Mouse (Mus musculus) heart, embryonic 13.5 days (tissue): ENCODE data around the gene Fstl4. TPM values are rescaled to one million over a fixed set of nuclear protein-coding genes. Genes with fewer than 3 reads are reported as not detected.

Experiments
- ATAC-seq: fragments of 200-750 bp; cut with Nextera tagmentation; 2 replicates; pipeline ENCODE4 v1.8.0; 2017; ENCODE audit warnings: moderate TSS enrichment; ENCODE audit not compliant: insufficient number of reproducible peaks, low FRiP score, low TSS enrichment; ENCODE audit errors: extremely low read depth
- H3K27ac ChIP-seq: fragments of 300-500 bp; sonication (generic); replicated peaks from 2 replicates; pipeline ENCODE4 v1.5.1; 2015; ENCODE audit warnings: moderate library complexity, mild to moderate bottlenecking, inconsistent platforms
- H3K27me3 ChIP-seq: fragments of 300-500 bp; sonication (generic); replicated peaks from 2 replicates; pipeline ENCODE4 v1.6.1; 2015; ENCODE audit warnings: mild to moderate bottlenecking, inconsistent platforms
- H3K36me3 ChIP-seq: fragments of 300-500 bp; sonication (generic); 2 replicates; pipeline ENCODE4 v1.6.1; 2015; ENCODE audit warnings: mild to moderate bottlenecking, inconsistent platforms
- H3K4me1 ChIP-seq: fragments of 300-500 bp; sonication (generic); 2 replicates; pipeline ENCODE4 v1.6.1; 2015; ENCODE audit warnings: inconsistent platforms
- H3K4me2 ChIP-seq: fragments of 300-500 bp; sonication (generic); 2 replicates; pipeline ENCODE4 v1.6.1; 2015; ENCODE audit warnings: inconsistent platforms, mild to moderate bottlenecking, moderate library complexity
- H3K4me3 ChIP-seq: fragments of 300-500 bp; sonication (generic); 2 replicates; pipeline ENCODE4 v1.5.1; 2015; ENCODE audit warnings: moderate library complexity, mild to moderate bottlenecking, inconsistent platforms
- H3K9ac ChIP-seq: fragments of 300-500 bp; sonication (generic); 2 replicates; pipeline ENCODE4 v1.6.1; 2015; ENCODE audit warnings: inconsistent platforms, mild to moderate bottlenecking, moderate library complexity
- H3K9me3 ChIP-seq: fragments of 300-500 bp; sonication (generic); 2 replicates; pipeline ENCODE4 v1.6.1; 2016; ENCODE audit warnings: inconsistent platforms
- WGBS: fragments of 180-500 bp; shearing (Covaris S2); methylation state at CpG from one replicate; pipeline ENCODE4 v1.1.7; 2015; ENCODE audit warnings: mixed read lengths; 5-methylcytosine and 5-hydroxymethylcytosine counted together
- polyA plus RNA-seq: library from polyadenylated mRNA; unstranded; fragments of >200 nt; fragmentation: Nextera tagmentation; extraction: Ambion mirVana; gene quantifications from 2 replicates; pipeline ENCODE4 v1.2.1, GENCODE M21; 2015

Gene Fstl4
- polyA plus RNA-seq, 1 experiment from 2014 or later = 9.7 TPM

DNA sequence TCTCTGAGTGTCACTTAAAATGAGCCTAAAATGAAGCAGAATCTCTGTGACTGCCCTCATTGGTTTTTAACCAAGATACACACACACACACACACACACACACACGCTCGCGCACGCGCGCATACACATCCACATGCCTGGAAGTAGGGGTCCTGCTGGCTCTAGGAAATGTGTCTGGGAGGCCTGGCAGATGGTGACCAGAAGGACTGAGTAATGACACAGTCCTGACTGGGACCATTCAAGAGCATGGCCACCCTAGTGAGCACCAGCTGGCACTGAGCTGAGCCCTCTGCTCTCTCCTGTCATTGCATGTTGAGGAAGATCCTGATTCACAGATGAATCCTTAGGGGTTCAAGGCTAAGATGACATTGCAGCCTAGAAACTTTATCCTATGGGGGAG, 261.3 kb downstream of the Fstl4 start:
- H3K27me3 ChIP-seq = no peaks in the 10 kb centered on the region
- H3K4me3 ChIP-seq = no peak overlapping the region
- 96% methylated on average over 6 of the region's 6 CpGs for whole genome bisulfite sequencing
- no peak overlapping the region for H3K4me2 ChIP-seq
- peaks cover 9% of the 10 kb centered on the region for H3K4me1 ChIP-seq
- no peak for ATAC-seq
- H3K36me3 ChIP-seq = no peaks in the 10 kb centered on the region
- peaks cover 5% of the 10 kb centered on the region; the same call in 1 of the 2 replicates for H3K9me3 ChIP-seq
- no peak overlapping the region for H3K27ac ChIP-seq
- H3K9ac ChIP-seq = no peak overlapping the region

DNA sequence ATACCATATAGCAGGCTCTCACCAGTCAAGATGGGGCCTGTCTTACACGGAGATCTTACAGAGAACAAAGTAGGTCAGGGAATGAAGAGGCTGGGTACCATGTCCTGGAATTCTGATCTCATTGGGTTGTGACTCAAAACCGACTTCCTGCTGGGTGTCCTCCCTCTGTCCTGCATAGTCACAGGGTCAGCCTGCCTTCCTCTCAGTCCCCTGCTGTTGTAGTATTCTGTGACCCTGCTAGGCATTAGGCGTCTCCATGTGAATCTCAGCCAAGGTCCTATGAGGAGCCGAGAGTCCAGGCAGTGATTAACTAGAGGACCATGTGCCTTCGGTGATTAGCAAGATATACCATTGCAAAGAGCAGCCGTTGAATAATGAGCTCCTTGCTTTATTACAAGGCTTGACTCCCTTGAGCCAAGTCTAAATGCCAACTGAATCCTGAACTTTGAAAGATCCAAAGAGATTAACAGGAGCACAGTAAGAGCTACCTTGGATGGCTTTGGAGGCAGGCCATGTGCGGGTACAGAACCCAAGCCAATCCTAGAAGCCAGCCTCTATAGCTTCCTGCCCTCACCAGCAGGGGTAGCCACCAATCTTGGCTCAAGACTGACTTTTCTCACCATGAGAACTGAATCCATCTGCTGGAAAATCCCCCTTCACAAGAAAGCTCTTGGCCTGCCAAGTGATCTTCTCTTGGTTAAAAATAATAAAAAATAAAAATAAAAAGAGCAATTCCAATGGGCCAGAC, 264.2 kb downstream of the Fstl4 start:
- peaks cover 4% of the 10 kb centered on the region; the same call in 1 of the 2 replicates for H3K27me3 ChIP-seq
- H3K4me1 ChIP-seq = peaks cover 9% of the 10 kb centered on the region
- H3K4me2 ChIP-seq = no peak overlapping the region
- H3K4me3 ChIP-seq = no peak overlapping the region
- no peak for ATAC-seq
- H3K9me3 ChIP-seq = peaks cover 5% of the 10 kb centered on the region; the same call in 1 of the 2 replicates
- H3K27ac ChIP-seq = no peak overlapping the region
- WGBS = 75% methylated on average over 7 of the region's 7 CpGs
- H3K36me3 ChIP-seq = no peaks in the 10 kb centered on the region
- no peak overlapping the region for H3K9ac ChIP-seq

DNA sequence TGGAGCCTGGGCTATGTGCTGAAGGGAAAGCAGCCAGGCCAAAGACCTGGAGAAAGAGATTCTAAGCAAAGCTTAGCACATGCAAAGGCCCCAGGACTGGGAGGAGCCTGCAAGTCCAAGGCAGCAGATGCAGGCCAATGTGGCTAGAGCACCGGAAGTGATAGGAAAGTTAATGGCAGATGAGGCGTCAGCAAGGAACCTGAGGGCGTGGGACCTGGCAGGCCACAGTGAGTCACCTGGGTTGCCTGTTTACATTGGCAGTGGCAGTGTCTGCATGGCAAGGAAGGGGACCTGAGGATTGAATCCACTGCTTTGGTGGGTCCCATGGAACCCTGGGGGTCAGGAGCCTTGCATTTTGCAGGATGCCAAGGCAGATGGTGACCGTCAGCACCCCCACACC, 267.3 kb downstream of the Fstl4 start:
- Histone ChIP-seq H3K9me3 (no peaks in the 10 kb centered on the region), H3K27me3 (peaks cover 4% of the 10 kb centered on the region; the same call in 1 of the 2 replicates), H3K36me3 (no peaks in the 10 kb centered on the region), H3K27ac (no peak overlapping the region), H3K9ac (no peak overlapping the region), H3K4me2 (no peak overlapping the region), H3K4me3 (no peak overlapping the region), H3K4me1 (peaks cover 9% of the 10 kb centered on the region)
- no peak for ATAC-seq
- 87% methylated on average over 4 of the region's 4 CpGs for WGBS

DNA sequence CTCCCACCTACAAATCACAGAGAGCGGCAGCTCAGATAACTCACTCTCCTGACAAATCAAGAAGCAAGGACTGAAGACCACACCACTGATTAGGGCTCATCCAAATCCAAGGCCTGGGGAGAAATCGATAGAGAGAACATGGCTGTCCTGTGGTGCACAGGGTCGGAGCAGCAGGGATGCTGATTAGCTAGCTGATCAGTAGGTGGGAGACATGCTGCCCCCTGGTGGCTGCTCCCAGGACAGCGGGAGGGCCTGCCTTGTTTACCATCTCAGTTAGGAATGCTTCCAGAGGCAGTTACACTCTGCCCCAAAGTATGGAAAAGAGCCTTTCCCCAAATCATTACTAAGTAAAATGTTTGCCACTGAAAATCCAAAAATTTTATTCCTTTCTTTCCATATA, 267.9 kb downstream of the Fstl4 start:
- Histone ChIP-seq H3K4me1 (peaks cover 9% of the 10 kb centered on the region), H3K27ac (no peak overlapping the region), H3K4me3 (no peak overlapping the region), H3K27me3 (peaks cover 4% of the 10 kb centered on the region; the same call in 1 of the 2 replicates), H3K9me3 (no peaks in the 10 kb centered on the region), H3K4me2 (no peak overlapping the region), H3K36me3 (no peaks in the 10 kb centered on the region), H3K9ac (no peak overlapping the region)
- 28% methylated on average over 4 of the region's 4 CpGs for WGBS
- no peak for ATAC-seq

GRCm38 (mm10) chr11:53035414-53035813, 271.0 kb downstream of the Fstl4 start:
- ATAC-seq = no peak
- 81% methylated on average over 7 of the region's 7 CpGs for WGBS

DNA sequence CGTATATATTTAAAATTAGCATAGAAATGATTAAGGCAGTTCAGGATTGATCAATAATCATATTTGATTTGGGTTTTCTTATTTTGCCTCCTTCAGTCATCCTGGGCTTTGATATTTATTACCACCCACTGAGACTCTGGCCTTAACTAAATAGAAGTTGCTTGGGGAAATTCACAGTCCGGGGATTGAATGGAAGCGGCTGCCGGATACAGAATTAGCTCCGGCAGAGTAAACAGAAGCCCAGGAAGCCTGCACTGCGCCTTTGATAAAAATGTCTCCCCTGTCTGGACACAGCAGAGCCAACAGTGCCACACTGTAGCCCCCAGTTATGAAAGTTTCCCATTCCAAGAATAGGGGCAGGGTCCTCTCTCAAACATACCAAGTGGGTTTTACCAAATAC, 282.4 kb downstream of the Fstl4 start:
- ATAC-seq = no peak

More at GRCm38 (mm10) chr11:53035414-53035813, 271.0 kb downstream of the Fstl4 start:
- Histone ChIP-seq H3K4me2 (no peak overlapping the region), H3K27me3 (peaks cover 4% of the 10 kb centered on the region; the same call in 1 of the 2 replicates), H3K36me3 (no peaks in the 10 kb centered on the region), H3K9ac (no peak overlapping the region), H3K9me3 (no peaks in the 10 kb centered on the region), H3K4me1 (peaks cover 2% of the 10 kb centered on the region; the same call in 1 of the 2 replicates), H3K27ac (no peak overlapping the region), H3K4me3 (no peak overlapping the region)

GRCm38 (mm10) chr11:53054151-53054550, 289.7 kb downstream of the Fstl4 start:
- ATAC-seq = no peak
- WGBS = 57% methylated on average over 5 of the region's 5 CpGs
- no peaks in the 10 kb centered on the region for H3K36me3 ChIP-seq
- no peak overlapping the region for H3K27ac ChIP-seq
- no peak overlapping the region for H3K9ac ChIP-seq
- no peak overlapping the region for H3K4me2 ChIP-seq
- H3K27me3 ChIP-seq = no peaks in the 10 kb centered on the region; the same call in 1 of the 2 replicates
- no peak overlapping the region for H3K4me3 ChIP-seq
- H3K4me1 ChIP-seq = peaks cover 18% of the 10 kb centered on the region
- no peaks in the 10 kb centered on the region for H3K9me3 ChIP-seq

More for the DNA sequence above, 282.4 kb downstream of the Fstl4 start:
- Histone ChIP-seq H3K27ac (no peak overlapping the region), H3K9me3 (no peaks in the 10 kb centered on the region), H3K9ac (no peak overlapping the region), H3K27me3 (no peaks in the 10 kb centered on the region; the same call in 1 of the 2 replicates), H3K4me1 (peaks cover 40% of the 10 kb centered on the region), H3K36me3 (no peaks in the 10 kb centered on the region), H3K4me3 (no peak overlapping the region), H3K4me2 (no peak overlapping the region)
- 28% methylated on average over 6 of the region's 6 CpGs for WGBS

GRCm38 (mm10) chr11:53055896-53056295, 291.5 kb downstream of the Fstl4 start:
- H3K4me3 ChIP-seq = no peak overlapping the region
- H3K9ac ChIP-seq = no peak overlapping the region
- no peaks in the 10 kb centered on the region; the same call in 1 of the 2 replicates for H3K27me3 ChIP-seq
- H3K4me1 ChIP-seq = peaks cover 11% of the 10 kb centered on the region
- no peak overlapping the region for H3K27ac ChIP-seq
- WGBS = 80% methylated on average over 6 of the region's 6 CpGs
- ATAC-seq = no peak
- H3K9me3 ChIP-seq = no peaks in the 10 kb centered on the region
- H3K36me3 ChIP-seq = no peaks in the 10 kb centered on the region
- H3K4me2 ChIP-seq = no peak overlapping the region

GRCm38 (mm10) chr11:53056781-53057180, 292.3 kb downstream of the Fstl4 start:
- Histone ChIP-seq H3K4me2 (no peak overlapping the region), H3K9me3 (no peaks in the 10 kb centered on the region), H3K4me1 (peaks cover 11% of the 10 kb centered on the region), H3K27ac (no peak overlapping the region), H3K27me3 (no peaks in the 10 kb centered on the region), H3K9ac (no peak overlapping the region), H3K4me3 (no peak overlapping the region), H3K36me3 (no peaks in the 10 kb centered on the region)
- 66% methylated on average over 6 of the region's 6 CpGs for WGBS
- no peak for ATAC-seq

GRCm38 (mm10) chr11:53057821-53058553, 293.6 kb downstream of the Fstl4 start:
- H3K9ac ChIP-seq = no peak overlapping the region
- peak overlapping the region; percentile 2; the same call in 1 of the 2 replicates for H3K4me2 ChIP-seq
- no peaks in the 10 kb centered on the region for H3K9me3 ChIP-seq
- H3K4me1 ChIP-seq = peaks cover 11% of the 10 kb centered on the region
- H3K4me3 ChIP-seq = no peak overlapping the region
- no peak overlapping the region for H3K27ac ChIP-seq
- ATAC-seq = no peak; the same call in 1 of the 2 replicates
- H3K36me3 ChIP-seq = no peaks in the 10 kb centered on the region
- 50% methylated on average over 17 of the region's 17 CpGs for WGBS
- no peaks in the 10 kb centered on the region for H3K27me3 ChIP-seq

GRCm38 (mm10) chr11:53058557-53058956, 294.1 kb downstream of the Fstl4 start:
- no peaks in the 10 kb centered on the region for H3K9me3 ChIP-seq
- H3K27me3 ChIP-seq = no peaks in the 10 kb centered on the region
- WGBS = 8% methylated on average over 7 of the region's 7 CpGs
- peak overlapping the region; percentile 2 for H3K4me2 ChIP-seq
- no peak for ATAC-seq
- H3K4me1 ChIP-seq = peaks cover 11% of the 10 kb centered on the region
- H3K27ac ChIP-seq = no peak overlapping the region
- H3K36me3 ChIP-seq = no peaks in the 10 kb centered on the region
- H3K4me3 ChIP-seq = no peak overlapping the region
- no peak overlapping the region for H3K9ac ChIP-seq
